Mouse (Mus musculus): ENCODE data around the gene Klf7.
A peak's percentile ranks its signal among the peaks of the same experiment; 100 is the strongest.

Klf7 gene

DNA sequence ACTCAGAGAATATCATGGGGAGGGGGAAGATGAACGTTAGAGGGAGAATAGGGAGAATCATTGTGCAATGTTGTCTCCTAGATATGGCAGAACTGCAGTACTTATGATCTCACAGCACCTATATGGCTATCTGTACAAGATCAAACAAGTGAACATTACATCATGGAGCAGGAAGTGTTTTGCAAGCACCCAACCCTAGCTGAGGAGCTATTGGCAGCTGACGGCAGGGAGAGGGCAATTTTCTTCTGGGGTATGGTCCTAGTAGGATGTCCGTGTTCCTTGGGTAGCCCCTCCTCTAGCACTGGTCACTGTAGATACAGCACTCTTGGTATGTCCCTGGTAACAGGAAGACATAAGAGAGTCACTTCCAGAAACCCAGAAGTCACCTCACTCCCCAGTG is 17.4 kb downstream of the Klf7 start:
- DNase-seq (ENCODE audit: low spot score): no peak

DNA sequence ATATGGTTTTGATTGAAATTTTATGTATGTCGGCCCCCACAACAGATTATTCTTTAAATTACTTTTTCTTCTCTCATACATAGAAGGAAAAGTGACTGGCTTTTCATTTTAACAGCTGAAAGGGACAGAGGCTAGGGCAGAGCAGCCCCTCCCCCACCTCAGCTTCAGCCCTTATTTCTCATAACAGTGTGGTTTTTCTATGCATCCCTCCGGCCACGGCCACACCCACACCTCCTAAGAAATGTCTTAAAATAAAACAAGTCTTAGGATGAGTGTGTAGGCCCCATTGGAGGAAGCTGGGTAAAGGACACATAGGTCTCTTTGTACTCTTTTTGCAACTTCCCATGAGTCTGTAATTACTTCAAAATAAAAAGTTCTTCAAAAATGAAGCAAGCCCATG is 20.8 kb downstream of the Klf7 start:
- DNase-seq (ENCODE audit: low spot score): no peak

DNA sequence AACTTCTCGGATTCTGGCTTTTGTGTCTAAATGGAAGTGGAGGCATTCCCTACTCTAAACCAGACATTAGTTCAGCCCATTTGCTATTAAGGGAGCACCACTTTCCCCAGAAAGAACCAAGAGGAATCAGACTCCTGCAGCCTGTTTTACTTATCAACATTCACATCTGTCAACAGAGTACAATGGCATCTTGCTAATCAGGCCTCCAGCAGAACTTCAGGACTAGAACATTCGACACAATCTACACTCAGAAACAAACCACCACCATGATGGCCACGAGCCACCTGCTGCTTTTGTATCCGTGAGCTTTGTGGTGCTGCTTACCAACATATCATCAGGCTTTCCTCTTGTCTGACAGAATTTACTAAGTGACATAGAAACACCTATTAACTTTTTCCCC is 23.3 kb downstream of the Klf7 start:
- DNase-seq (ENCODE audit: low spot score): no peak

DNA sequence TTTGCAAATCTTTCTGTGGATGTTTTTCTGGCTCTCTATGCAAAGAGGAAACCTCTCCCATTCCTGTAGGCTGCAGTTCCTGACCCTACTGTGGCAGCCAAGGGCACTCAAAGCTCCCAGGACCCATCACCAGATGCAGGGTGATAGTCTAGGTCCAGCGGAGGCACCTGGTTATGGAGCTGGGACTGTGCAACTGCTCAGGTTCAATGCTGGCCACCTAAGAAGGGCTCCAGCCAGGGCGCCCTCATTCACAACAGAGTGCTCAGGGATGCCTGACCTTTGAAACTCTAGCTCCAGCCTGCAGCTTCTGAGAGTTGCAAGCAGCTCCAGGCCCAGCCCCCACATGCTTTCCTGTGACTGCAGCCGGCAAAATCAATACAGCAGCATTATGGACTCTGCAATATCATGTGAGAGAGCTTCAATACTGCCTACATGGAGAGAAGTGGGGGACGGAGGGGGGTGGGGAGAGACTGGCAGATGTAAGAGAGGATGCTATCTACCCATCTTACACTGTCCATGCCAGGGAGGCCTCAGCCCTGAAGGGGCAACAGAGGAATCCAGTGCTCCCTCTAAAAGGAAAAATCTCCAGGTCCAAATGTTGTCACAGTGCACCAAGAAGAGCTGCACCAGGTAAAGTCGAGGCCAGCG is 24.3 kb downstream of the Klf7 start:
- DNase-seq (ENCODE audit: low spot score): no peak

DNA sequence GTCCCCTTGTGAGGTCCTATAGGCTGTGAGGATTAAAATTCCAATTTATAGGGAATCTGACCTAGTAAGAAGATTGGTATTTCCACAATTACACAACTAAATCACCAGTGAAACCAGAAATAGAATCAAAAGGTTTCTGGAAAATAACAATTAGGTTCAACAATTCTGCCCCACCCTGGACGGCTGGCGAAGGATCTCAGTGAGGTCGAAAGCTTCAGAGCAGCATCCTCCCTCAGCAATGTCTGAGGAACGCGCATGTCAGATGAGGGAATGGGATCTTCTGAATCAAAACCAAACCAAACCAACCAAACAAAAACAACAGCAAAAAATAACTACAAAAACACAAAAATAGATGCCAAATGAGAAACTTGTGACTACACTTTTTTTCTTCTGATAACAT is 29.1 kb downstream of the Klf7 start:
- DNase-seq (ENCODE audit: low spot score): no peak

DNA sequence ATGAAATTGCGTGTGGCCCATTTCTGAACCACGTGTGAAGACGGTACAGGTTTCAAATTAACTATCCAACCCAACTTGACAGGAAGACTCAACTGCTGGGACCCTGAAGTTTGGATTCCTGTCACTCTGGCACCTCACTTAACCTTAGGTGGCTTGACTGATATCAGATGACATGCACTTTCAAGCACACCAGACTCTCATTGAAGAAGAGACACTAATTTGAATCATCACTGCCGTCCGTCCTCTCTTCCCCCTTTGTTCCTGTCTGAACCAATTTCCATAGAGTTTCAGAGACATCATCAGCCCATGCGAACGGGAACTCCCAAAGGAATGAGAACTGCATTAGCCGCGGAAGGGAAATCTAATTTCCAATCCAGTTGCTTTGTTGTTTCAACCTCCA is 30.5 kb downstream of the Klf7 start:
- no peak for DNase-seq (ENCODE audit: low spot score)

DNA sequence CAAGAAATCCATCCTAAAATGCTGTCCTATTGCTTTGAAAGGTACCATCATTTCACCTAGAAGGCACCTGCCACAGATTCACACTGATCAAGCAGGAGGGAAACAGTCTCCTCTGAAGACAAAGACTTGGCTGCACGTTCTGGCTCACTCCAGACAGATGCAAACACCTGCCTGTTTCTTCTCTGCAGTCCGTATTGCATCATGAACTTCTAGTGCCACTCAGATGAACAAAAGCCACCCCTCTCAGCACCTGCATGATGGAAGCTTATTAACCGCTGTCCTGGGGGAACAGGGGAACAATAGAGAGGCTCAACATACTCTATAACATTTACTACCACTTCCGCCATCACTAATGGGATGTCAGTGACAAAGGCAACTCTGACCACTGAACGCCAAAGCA is 31.5 kb downstream of the Klf7 start:
- DNase-seq (ENCODE audit: low spot score): no peak

DNA sequence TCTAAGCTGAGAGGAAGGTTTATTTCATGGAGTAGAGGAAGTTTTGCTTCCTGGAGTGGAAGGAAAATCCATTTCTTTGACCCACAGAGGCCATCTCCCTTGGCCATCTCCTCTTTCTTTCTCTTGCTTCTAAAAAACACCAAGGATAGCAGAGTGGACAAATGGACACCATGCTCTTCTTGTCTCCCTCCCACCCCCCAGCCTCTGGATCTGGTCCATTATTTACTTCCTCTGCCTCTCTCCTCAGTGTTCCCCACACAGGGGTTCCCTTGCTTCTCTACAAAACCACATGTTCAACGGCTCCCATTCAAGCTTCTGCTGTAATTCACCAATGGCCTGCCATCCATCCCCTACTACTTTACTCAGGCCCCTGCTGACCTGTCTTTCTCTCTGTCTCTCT is 32.4 kb downstream of the Klf7 start:
- DNase-seq (ENCODE audit: low spot score): no peak

DNA sequence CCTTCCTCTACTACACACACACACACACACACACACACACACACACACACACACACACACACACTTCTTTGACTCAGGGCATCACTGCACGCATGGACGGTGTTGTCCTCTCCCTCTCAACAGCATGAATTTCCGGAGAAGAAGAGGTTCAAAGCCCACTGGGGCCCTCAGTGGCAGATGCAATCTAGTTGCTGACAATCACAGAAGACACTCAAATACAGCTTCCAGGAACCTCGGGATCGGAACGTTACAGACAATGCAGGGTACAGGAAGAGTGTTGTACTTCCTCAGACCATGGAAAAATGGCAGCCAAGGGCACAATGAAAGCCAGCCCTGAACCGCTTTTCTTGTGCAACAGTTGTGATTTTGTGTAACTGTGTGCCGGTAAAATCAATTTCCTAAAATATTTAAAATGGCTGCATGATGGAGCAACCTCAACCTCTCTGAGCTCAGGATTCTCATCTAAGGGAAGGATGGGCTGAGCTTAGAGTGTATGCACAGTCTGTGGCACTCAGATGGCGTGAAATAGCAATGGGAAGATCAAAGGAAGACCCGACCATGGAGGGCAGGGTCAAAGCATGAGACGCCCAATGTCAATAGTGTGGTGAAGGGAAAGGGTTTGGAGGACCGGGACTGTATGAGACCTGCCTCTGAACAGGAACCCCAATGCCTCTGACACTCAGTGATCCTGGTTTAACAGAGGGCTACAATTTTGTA is 33.3 kb downstream of the Klf7 start:
- no peak for DNase-seq (ENCODE audit: low spot score)

DNA sequence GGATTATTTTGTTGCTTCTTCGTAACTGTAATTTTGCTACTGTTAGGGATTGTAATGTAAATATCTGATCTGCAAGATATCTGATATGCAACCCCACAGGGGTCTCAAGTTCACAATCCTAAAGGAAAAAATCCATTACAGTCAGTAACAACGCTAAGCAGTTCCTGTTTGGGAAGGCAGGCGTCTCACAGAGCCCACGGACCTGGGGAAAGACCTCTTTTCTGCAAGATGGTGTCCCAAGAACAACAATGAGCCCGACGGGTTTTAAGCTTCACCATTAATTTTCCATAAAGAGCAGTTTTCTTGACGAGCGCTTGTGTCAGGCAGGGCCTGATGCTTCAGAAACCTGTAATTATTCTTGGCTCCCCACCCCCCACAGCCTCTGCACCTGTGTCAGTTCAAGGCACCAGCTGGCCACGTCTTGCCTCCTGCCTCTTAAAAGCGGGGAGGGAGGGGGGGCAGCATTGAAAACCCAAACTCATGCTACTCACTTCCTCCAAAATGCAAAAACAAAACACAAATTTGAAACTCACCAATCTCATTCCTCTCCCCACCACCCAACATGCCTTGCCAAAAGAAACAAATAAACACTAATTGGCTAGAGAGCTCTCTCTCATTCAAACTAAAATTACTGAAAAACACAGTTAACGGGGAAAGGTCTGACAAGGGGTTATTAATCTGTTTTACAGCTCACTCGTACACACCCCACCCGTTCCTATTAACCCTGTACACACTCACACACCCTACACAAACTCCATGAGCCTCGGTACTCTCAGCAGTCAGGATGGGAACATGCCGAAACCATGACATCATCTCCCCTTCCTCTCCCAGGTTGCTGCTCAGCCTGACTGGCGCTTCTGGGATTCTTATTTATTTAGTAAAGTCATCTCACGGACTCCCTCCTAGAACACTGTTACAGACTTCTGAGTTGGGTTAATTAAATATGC is 34.2 kb downstream of the Klf7 start:
- no peak for DNase-seq (ENCODE audit: low spot score)

DNA sequence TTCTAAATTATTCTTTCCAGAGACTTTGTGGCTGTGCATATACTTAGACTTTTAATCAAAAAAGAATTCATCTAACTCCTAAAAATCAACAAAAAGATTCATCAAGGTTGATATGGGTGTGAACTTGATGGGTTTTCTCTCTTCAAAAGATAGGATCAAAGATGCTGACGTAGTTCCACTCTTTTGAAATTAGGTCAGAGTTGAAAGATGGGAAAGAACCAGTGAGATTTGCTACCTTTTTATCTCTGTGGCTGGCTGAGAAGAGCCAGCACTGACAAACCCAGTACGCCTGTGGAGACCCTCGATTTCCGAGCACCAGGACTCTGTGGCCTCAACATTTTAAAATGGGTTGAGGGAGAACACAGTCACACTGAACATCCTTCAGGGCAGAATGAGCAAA is 36.2 kb downstream of the Klf7 start:
- no peak for DNase-seq (ENCODE audit: low spot score)

DNA sequence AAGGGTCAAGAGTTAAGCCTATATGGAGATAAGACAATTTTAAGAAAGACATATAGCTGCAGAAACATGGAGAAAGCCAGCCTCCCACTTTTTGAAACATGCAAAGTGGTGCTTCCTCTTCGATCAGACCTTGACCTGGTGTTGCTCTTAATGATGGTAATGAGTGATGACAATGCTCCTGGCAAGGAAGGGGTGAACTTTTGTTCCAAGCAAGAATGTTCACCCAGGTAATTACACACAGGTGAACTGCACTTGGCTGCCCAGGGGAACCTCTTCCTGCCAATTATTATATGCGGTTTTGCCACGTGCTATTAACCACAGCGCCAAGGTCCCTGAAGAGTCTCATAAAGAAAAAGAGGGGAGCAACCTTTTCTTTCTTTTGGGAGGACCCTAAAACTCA is 36.7 kb downstream of the Klf7 start:
- no peak for DNase-seq (ENCODE audit: low spot score)

DNA sequence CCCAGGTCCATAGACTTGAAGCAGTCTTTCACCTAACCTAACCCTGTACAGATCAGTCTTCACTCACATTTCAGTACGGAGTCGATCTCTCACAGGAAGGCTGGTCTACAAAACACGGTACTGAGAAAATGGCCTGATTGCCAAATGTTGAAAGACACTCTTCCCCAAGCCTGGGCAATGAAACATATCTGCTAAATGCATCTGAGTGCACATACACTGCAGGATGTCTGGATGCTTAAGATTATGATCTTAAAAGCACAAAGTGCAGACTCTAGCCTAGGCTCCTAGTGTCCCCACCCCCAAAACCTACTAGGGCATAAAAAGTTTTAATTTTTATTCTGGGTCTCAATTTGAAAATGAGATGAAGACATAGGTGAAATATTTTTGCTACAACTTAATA is 37.4 kb downstream of the Klf7 start:
- DNase-seq (ENCODE audit: low spot score): no peak

DNA sequence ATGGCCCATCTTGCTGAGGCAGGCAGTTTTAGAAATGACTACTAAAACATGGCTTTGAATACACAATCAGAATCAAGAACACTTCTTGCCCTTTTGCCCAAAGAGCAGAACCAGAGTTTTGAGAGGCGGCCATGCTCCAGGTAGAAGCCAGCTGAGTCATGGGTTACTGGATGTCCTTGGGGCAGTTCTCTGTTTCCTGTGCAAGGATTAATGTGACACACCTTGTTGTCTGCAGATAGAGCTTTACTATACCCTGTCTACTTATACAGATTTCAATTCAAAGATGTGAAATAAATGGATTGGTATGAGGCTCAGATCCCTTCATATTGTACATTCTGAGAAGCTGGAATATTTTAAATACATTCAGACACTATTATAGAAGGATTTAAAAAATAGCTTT is 40.3 kb downstream of the Klf7 start:
- peak; percentile 12 for DNase-seq (ENCODE audit: low spot score)

DNA sequence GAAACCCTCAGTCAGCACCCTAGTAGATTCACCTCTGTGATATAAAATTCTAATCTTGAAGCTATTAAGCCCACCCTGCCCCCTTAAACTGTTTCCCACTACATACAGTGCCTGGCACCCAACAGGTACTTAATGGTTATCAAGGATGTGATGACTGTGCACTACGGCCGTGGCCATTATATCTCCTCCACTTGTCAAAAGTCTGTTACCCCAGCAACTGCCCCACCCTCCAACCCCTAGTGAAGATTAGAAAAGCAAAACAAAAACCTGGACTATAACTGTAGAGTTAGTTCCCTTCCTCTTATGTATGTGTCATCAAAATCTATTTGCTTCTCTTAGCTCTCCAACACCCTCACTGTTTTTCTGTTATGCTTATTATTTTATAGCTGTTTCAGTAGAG is 40.9 kb downstream of the Klf7 start:
- DNase-seq (ENCODE audit: low spot score): no peak

DNA sequence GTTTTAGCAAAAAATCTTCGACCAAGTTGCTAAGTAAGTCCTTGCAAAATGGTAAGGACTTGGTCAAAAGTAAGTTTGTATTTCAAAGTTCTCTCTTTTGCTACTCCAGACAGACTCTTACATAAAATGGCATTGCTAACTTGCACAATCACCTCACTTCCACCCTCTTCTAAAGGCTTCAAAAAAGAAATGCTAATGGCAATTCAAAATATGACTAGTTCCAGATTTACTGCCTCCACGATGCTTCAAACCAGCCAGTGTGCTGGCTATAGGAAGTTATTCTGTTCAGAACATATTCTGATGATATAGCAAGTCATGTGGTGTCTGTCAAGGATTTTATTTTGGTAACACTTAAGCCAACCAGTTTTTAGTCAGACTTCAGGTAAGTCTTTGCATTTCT is 41.8 kb downstream of the Klf7 start:
- peak; percentile 26 for DNase-seq (ENCODE audit: low spot score)

DNA sequence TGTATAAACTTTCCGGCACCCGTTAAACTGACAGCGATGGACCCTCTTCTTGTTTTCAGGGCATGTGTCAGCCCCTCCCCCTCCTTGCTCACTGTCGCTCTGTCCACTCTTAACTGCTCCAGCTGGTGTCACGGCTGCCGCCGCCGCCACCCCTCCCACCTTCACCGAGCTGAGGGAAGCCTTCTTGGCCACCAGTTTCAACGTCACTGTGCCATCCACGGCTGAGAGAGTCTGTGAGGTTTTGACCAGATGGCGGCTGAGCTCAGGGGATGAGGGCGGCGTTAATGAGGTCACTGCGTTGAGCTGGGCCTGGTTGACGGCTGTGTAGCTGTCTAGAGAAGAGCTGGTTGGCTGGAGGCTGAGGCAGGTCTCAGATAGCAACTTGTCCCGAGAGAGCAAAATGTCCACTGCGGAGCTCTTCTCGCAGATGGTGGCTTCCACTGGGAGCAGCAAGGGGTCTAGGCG is 43.3 kb downstream of the Klf7 start:
- no peak for DNase-seq (ENCODE audit: low spot score)

DNA sequence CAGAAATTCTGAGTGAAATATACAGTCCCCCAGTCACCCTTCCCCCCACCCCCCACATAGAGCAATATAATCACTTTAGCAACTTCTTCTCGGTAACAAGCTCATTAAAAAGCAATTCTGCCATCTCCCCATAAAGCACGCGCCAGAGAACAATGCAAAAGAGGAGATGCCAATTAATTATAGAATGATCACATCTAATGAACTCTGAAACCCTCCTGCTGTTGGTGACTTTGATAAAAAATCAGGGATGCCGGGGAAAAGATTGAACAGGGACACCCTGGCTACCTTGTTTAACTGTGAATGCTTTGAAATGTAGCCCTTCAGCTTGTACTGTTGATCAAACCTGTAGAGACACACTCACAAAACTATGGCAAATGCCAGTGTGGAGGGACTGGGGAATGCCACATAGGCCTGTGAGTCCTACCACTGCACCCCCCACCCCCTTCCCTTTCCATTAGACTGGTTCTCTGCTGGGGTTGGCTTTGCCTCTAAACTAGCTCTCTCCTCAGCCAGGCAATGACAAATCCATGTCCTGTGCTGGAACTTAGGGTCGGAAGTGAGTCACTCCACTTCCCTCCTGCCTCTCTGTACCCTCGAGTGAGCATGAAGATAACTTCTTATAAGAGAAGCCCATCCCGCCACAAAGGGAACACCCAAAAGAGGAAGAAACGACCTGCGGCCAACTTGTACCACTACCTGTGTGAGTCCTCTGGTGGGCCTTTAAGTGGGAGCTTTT is 43.9 kb downstream of the Klf7 start:
- DNase-seq (ENCODE audit: low spot score): no peak

DNA sequence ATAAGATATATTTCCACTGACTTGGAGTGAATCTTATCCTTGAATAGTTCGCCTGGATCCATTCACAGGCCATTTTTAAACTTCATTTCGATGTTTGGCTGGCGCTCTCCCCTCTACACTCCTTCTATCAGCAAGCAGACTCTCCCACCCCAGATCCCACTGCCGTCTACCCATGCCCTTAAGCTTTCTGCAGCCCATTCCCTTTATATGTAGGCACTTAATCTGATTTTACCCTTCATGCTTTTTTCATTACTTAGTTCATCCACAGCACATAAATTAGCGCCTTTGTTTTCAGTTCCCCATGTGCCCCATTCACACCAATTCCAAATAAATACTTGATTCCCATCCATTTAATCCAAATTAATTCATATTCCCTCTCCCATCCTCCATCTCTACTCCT is 48.0 kb downstream of the Klf7 start:
- DNase-seq (ENCODE audit: low spot score): no peak

DNA sequence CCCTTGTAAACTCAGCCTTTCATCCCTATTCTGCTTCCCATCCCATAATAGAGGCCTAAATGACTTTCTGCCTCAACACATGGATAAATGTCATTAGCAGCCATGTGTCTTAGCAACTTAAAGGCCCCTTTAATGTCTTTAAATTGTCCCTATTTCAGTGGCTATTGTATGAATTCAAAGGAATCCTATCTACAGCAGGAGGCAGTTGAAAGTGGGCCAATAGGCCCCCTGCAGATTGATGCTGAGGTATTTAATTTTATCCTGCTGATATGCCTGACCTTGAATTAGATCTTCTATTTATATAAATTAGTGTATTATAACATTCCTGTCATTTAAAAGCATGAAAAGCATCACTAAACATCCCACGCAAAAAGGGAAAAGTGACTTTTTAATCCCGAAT is 51.1 kb downstream of the Klf7 start:
- no peak for DNase-seq (ENCODE audit: low spot score)

DNA sequence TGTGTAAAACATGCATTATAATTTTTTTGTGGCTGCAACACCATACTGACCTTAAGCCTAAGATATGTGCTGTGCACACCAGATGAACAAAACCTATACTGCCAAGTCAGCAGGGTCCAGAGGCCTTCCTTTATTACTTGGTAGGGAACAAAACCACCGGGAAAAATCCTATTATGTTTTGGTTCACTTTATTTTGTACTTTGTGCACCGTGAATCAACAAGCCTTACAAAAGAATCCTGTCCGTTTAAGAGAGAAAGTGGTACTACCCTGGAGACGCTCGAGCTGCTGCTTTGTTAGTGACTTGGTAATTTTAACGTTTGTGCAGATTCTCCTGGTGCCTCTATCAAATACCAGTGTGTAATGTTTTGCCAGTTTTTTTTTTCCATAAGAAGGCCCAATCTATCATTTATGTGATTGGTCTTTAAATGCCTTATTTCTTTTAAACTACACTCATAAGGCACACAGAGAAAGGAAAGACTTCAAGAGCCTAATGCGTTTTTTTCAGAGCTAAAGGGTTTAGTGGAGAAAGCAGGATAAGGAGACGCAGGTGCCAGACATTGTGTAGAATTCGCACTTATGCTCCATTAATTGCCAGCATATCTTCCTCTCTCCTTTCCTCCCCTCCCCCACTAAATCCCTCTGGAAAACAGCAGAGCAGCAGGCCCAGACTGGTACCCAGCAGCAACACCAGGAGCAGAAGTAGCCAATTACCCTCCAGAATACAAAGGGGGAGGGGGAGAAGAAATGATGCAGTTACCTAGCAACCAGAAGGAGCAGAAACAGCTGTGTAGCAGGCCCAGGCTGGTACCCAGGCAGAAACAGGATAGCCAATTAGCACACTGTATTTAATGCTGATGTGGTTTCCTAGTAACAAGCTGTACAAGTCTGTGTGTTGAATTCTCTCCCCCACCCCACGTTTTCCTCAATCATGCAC is 55.5 kb downstream of the Klf7 start:
- no peak for DNase-seq (ENCODE audit: low spot score)
